Mouse (Mus musculus): ENCODE results near the gene Lmod3.

GRCm38 (mm10) chr6:97265705-97266104 is 13.1 kb upstream of the Lmod3 start:
- no peak for TF ChIP-seq POU5F1 (IDR thresholded peaks at IDR 0.05; ENCODE audit: borderline replicate concordance, low read length)
- no peak for TF ChIP-seq CTCF (conservative IDR thresholded peaks at IDR 0.05; ENCODE audit: low read length)
